Mouse (Mus musculus) intestine, embryonic 14.5 days (tissue): ENCODE results near the gene Ogg1. TPM values are rescaled to one million over a fixed set of nuclear protein-coding genes. Genes with fewer than 3 reads are reported as not detected.

Source experiments
- ATAC-seq: fragments of 200-750 bp; cut with Nextera tagmentation; replicated peaks from 2 replicates; pipeline ENCODE4 v1.8.0; 2017; ENCODE audit warnings: low read depth, moderate number of reproducible peaks, moderate TSS enrichment, moderate library complexity; ENCODE audit not compliant: low FRiP score, low TSS enrichment
- DNase-seq: peaks from one replicate; pipeline ENCODE4 v3.0.0-alpha.2; 2018; ENCODE audit warnings: low spot score
- H3K27ac ChIP-seq: fragments of 300-500 bp; sonication (generic); 2 replicates; pipeline ENCODE4 v1.5.1; 2014; ENCODE audit warnings: low read depth, mild to moderate bottlenecking, control low read depth
- H3K27me3 ChIP-seq: fragments of 300-500 bp; sonication (generic); replicated peaks from 2 replicates; pipeline ENCODE4 v1.6.1; 2014; ENCODE audit warnings: low read length, control low read depth; ENCODE audit not compliant: control insufficient read depth, insufficient read depth
- H3K36me3 ChIP-seq: fragments of 300-500 bp; sonication (generic); 2 replicates; pipeline ENCODE4 v1.6.1; 2014; ENCODE audit warnings: low read length, control low read depth; ENCODE audit not compliant: control insufficient read depth, insufficient read depth
- H3K4me1 ChIP-seq: fragments of 300-500 bp; sonication (generic); replicated peaks from 2 replicates; pipeline ENCODE4 v1.6.1; 2014; ENCODE audit warnings: low read length, control low read depth, mixed read lengths; ENCODE audit not compliant: control insufficient read depth, insufficient read depth
- H3K4me2 ChIP-seq: fragments of 300-500 bp; sonication (generic); 2 replicates; pipeline ENCODE4 v1.6.1; 2014; ENCODE audit warnings: low read length
- H3K4me3 ChIP-seq: fragments of 300-500 bp; sonication (generic); 2 replicates; pipeline ENCODE4 v1.5.1; 2014; ENCODE audit warnings: low read depth, low read length, control low read depth, mixed read lengths
- H3K9ac ChIP-seq: fragments of 300-500 bp; sonication (generic); 2 replicates; pipeline ENCODE4 v1.6.1; 2014; ENCODE audit warnings: mild to moderate bottlenecking, low read length
- H3K9me3 ChIP-seq: fragments of 300-500 bp; sonication (generic); 2 replicates; pipeline ENCODE4 v1.6.1; 2016; ENCODE audit warnings: low read length, control low read depth; ENCODE audit not compliant: control insufficient read depth
- WGBS: fragments of 180-500 bp; shearing (Covaris S2); extraction: QIAGEN DNeasy Blood & Tissue Kit; methylation state at CpG from one replicate; pipeline ENCODE4 v1.1.7; 2014; 5-methylcytosine and 5-hydroxymethylcytosine counted together
- polyA plus RNA-seq: library from polyadenylated mRNA; unstranded; fragments of >200 nt; fragmentation: Nextera tagmentation; extraction: Ambion mirVana; gene quantifications from 2 replicates; pipeline ENCODE4 v1.2.1, GENCODE M21; 2014

Ogg1 gene
- polyA plus RNA-seq, 1 experiment from 2014 or later = 12.7 TPM

GRCm38 (mm10) chr6:113368124-113368523 lies 41.4 kb downstream of the Ogg1 start:
- 88% methylated on average over 7 of the region's 7 CpGs for WGBS
- no peaks in the 10 kb centered on the region for H3K9me3 ChIP-seq
- H3K4me3 ChIP-seq = no peak overlapping the region
- no peaks in the 10 kb centered on the region for H3K4me1 ChIP-seq
- no peak overlapping the region for H3K4me2 ChIP-seq
- no peak for ATAC-seq
- H3K9ac ChIP-seq = no peak overlapping the region
- peaks cover 65% of the 10 kb centered on the region for H3K36me3 ChIP-seq
- H3K27me3 ChIP-seq = no peaks in the 10 kb centered on the region
- H3K27ac ChIP-seq = no peak overlapping the region
- DNase-seq = no peak

- DNase-seq = no peak
- WGBS = 83% methylated on average over 5 of the region's 5 CpGs
- Histone ChIP-seq H3K27me3 (no peaks in the 10 kb centered on the region), H3K9ac (no peak overlapping the region), H3K4me3 (no peak overlapping the region), H3K9me3 (no peaks in the 10 kb centered on the region), H3K36me3 (peaks cover 70% of the 10 kb centered on the region), H3K27ac (no peak overlapping the region), H3K4me1 (no peaks in the 10 kb centered on the region), H3K4me2 (no peak overlapping the region)
- ATAC-seq = no peak
These were observed 41.8 kb downstream of the Ogg1 start for GRCm38 (mm10) chr6:113368577-113368976.

GRCm38 (mm10) chr6:113370194-113370929 lies 43.6 kb downstream of the Ogg1 start:
- Histone ChIP-seq H3K27ac (no peak overlapping the region), H3K4me1 (no peaks in the 10 kb centered on the region), H3K36me3 (peaks cover 88% of the 10 kb centered on the region), H3K27me3 (no peaks in the 10 kb centered on the region), H3K4me3 (no peak overlapping the region), H3K9ac (no peak overlapping the region), H3K4me2 (no peak overlapping the region), H3K9me3 (no peaks in the 10 kb centered on the region)
- DNase-seq (no peak), ATAC-seq (no peak)
- WGBS = 94% methylated on average over 20 of the region's 20 CpGs

GRCm38 (mm10) chr6:113373491-113373890 lies 46.7 kb downstream of the Ogg1 start:
- no peak overlapping the region for H3K9ac ChIP-seq
- no peaks in the 10 kb centered on the region for H3K9me3 ChIP-seq
- H3K27ac ChIP-seq = no peak overlapping the region
- H3K36me3 ChIP-seq = peaks cover 71% of the 10 kb centered on the region
- ATAC-seq (no peak), DNase-seq (no peak)
- WGBS = 90% methylated on average over 4 of the region's 4 CpGs
- no peaks in the 10 kb centered on the region for H3K27me3 ChIP-seq
- H3K4me2 ChIP-seq = no peak overlapping the region
- H3K4me1 ChIP-seq = no peaks in the 10 kb centered on the region; the same call in 1 of the 2 replicates
- H3K4me3 ChIP-seq = no peak overlapping the region

GRCm38 (mm10) chr6:113377172-113377495 lies 50.4 kb downstream of the Ogg1 start:
- H3K9me3 ChIP-seq = no peaks in the 10 kb centered on the region
- H3K27me3 ChIP-seq = no peaks in the 10 kb centered on the region
- peaks cover 56% of the 10 kb centered on the region for H3K36me3 ChIP-seq
- peaks cover 10% of the 10 kb centered on the region for H3K4me1 ChIP-seq
- DNase-seq (no peak), ATAC-seq (no peak)
- H3K4me2 ChIP-seq = peak overlapping the region; percentile 98
- WGBS = 8% methylated on average over 7 of the region's 7 CpGs
- peak overlapping the region; percentile 94 for H3K9ac ChIP-seq
- H3K27ac ChIP-seq = peak overlapping the region; percentile 97
- peak overlapping the region; percentile 68 for H3K4me3 ChIP-seq

GRCm38 (mm10) chr6:113377496-113378385 lies 51.0 kb downstream of the Ogg1 start, which contains the start of the genes Tada3 and Arpc4:
Gene Tada3, minus strand, starts transcription at chr6:113377883.
Gene Arpc4, plus strand, starts transcription at chr6:113378115.
- Histone ChIP-seq H3K9ac (peak within 1 kb of the TSS; percentile 94), H3K27ac (peak within 1 kb of the TSS; percentile 97), H3K4me2 (peak within 1 kb of the TSS; percentile 98), H3K4me3 (peak within 1 kb of the TSS; percentile 68), H3K36me3 (peaks cover 56% of the 10 kb centered on the region), H3K4me1 (peaks cover 10% of the 10 kb centered on the region), H3K9me3 (no peaks in the 10 kb centered on the region), H3K27me3 (no peaks in the 10 kb centered on the region)
- DNase-seq (peak; percentile 99), ATAC-seq (peak; percentile 98)
- 1% methylated on average over 61 of the region's 61 CpGs for WGBS

GRCm38 (mm10) chr6:113379246-113379645 lies 52.5 kb downstream of the Ogg1 start:
- 79% methylated on average over 6 of the region's 6 CpGs for WGBS

GRCm38 (mm10) chr6:113380480-113380879 lies 53.7 kb downstream of the Ogg1 start:
- no peak overlapping the region for H3K27ac ChIP-seq
- no peak overlapping the region for H3K4me2 ChIP-seq
- ATAC-seq (no peak), DNase-seq (no peak)
- H3K9me3 ChIP-seq = no peaks in the 10 kb centered on the region
- no peak overlapping the region for H3K4me3 ChIP-seq
- H3K36me3 ChIP-seq = peaks cover 56% of the 10 kb centered on the region
- H3K4me1 ChIP-seq = peaks cover 10% of the 10 kb centered on the region
- no peak overlapping the region for H3K9ac ChIP-seq
- H3K27me3 ChIP-seq = no peaks in the 10 kb centered on the region
- WGBS = 90% methylated on average over 11 of the region's 11 CpGs

More at GRCm38 (mm10) chr6:113379246-113379645, 52.5 kb downstream of the Ogg1 start:
- peak overlapping the region; percentile 98 for H3K4me2 ChIP-seq
- DNase-seq (no peak), ATAC-seq (no peak)
- no peaks in the 10 kb centered on the region for H3K27me3 ChIP-seq
- no peaks in the 10 kb centered on the region for H3K9me3 ChIP-seq
- peak overlapping the region; percentile 94 for H3K9ac ChIP-seq
- H3K36me3 ChIP-seq = peaks cover 56% of the 10 kb centered on the region
- H3K4me3 ChIP-seq = peak overlapping the region; percentile 68
- H3K27ac ChIP-seq = no peak overlapping the region
- H3K4me1 ChIP-seq = peaks cover 10% of the 10 kb centered on the region
